ENCODE assay signal across 13 mouse cellular contexts in genomic region chr7:116609906-116610305, GRCm38 (mm10).
DNase-seq lines count a peak whose midpoint lies in the region.
"Had no signal": no experiment of that assay in that cellular context is flagged by ENCODE, and none has a peak within 500 bp of the region (broad histone marks: within the 10 kb centered on the region; RNA-seq: fewer than 3 reads in every experiment).

No protein-coding gene starts in this region.

- intact Hi-C loops in left cerebral cortex, postnatal 4 days (cut with DNase I), result loop anchor here (2.0 kb wide), 1 partner anchor 77 kb away; no protein-coding TSS in a partner anchor
- intact Hi-C loops in left cerebral cortex, postnatal 36 days (cut with DNase I), result loop anchor here (2.0 kb wide), 2 partner anchors 79 to 149 kb away; no protein-coding TSS in a partner anchor
- intact Hi-C loops in heart, postnatal 10 days (cut with DNase I), result loop anchor here (5.0 kb wide), 2 partner anchors 273 to 363 kb away; no protein-coding TSS in a partner anchor

- DNase-seq in gastrocnemius, postnatal 10 days, result peak; percentile 17
- no peak for DNase-seq in gastrocnemius, postnatal 25 days
- DNase-seq in left cerebral cortex, postnatal 4 days, result peak; percentile 51
- no peak for DNase-seq in left cerebral cortex, postnatal 36 days (ENCODE audit: low spot score in 2 of 2)
- peak; percentile 37 to 38 for DNase-seq in heart, postnatal 10 days
- DNase-seq in ovary, postnatal 36 days (ENCODE audit: low spot score), result peak; percentile 37
- no peak for DNase-seq in kidney, adult 8-10 months
- DNase-seq: cerebellum, postnatal 25 days; forebrain, postnatal 0 days; kidney, postnatal 36 days; retina, postnatal 1 day; right cerebral cortex, postnatal 4 days; thymus, postnatal 25 days had no signal

Comparison
In these comparisons a context has a peak if more than half of its experiments do, and no peak if none do; other contexts are left out.
1. DNase-seq: peak in gastrocnemius, postnatal 10 days (single experiment), left cerebral cortex, postnatal 4 days (single experiment), heart, postnatal 10 days (2 of 2) and ovary, postnatal 36 days (single experiment); none in gastrocnemius, postnatal 25 days (single experiment), left cerebral cortex, postnatal 36 days (0 of 2) and kidney, adult 8-10 months (0 of 2).